Mouse (Mus musculus) cortical plate, adult 2 months (tissue): ENCODE measurements around the gene Ciita. TPM values are rescaled to one million over a fixed set of nuclear protein-coding genes. Genes with fewer than 3 reads are reported as not detected.

Experiments
- H3K27ac ChIP-seq: fragments of 200-500 bp; 2 replicates; pipeline ENCODE4 v1.5.1; 2012; ENCODE audit warnings: low read length, control low read depth, inconsistent platforms; ENCODE audit not compliant: insufficient read depth
- H3K4me1 ChIP-seq: fragments of 200-500 bp; 2 replicates; pipeline ENCODE4 v1.6.1; 2011; ENCODE audit warnings: low read length; ENCODE audit not compliant: control insufficient read depth, insufficient read depth
- H3K4me3 ChIP-seq: fragments of 200-500 bp; 2 replicates; pipeline ENCODE4 v1.5.1; 2011; ENCODE audit warnings: mild to moderate bottlenecking, low read length, control low read depth; ENCODE audit not compliant: insufficient read depth
- CTCF ChIP-seq: fragments of 200-500 bp; IDR thresholded peaks from 2 replicates; pipeline ENCODE4 v1.5.1; 2011; ENCODE audit warnings: mild to moderate bottlenecking, control low read depth, low read length; ENCODE audit not compliant: insufficient read depth; ENCODE audit errors: extremely low read depth
- POLR2A ChIP-seq: fragments of 200-500 bp; IDR thresholded peaks from 2 replicates; pipeline ENCODE4 v1.6.1; 2011; ENCODE audit warnings: mild to moderate bottlenecking, low read length, control low read depth; ENCODE audit not compliant: insufficient read depth; ENCODE audit errors: extremely low read depth
- polyA plus RNA-seq: library from polyadenylated mRNA; depleted of rRNA; stranded (reverse); fragments of >200 nt; gene quantifications from 2 replicates; pipeline ENCODE4 v1.2.3, GENCODE M21; 2012

Ciita gene
- polyA plus RNA-seq, 1 experiment: 0.06 TPM

DNA sequence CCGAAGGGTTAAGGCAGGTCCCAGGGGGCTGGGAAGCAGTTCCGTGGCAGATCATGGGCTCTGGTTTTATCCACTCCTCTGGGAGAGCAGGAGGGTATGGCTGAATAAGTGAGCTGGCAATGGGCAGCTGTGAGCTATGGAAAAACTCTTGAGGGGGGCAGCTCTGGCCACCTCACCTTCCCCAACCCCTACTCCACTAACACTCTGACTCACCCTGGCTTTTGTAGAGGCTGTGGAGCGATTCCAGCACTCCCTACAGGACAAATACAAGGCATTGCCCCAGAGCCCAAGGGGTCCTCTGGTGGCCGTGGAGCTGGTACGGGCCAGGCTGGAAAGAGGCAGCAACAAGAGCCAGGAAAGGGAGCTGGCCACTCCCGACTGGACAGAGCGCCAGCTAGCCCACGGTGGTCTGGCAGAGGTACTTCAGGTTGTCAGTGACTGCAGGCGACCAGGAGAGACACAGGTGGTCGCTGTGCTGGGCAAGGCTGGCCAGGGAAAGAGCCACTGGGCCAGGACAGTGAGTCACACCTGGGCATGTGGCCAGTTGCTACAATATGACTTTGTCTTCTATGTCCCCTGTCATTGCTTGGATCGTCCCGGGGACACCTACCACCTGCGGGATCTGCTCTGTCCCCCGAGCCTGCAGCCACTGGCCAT, 30.7 kb downstream of the Ciita start:
- H3K27ac ChIP-seq: no peak overlapping the region
- H3K4me1 ChIP-seq: no peaks in the 10 kb centered on the region
- TF ChIP-seq POLR2A (no peak), CTCF (no peak)
- no peak overlapping the region for H3K4me3 ChIP-seq

DNA sequence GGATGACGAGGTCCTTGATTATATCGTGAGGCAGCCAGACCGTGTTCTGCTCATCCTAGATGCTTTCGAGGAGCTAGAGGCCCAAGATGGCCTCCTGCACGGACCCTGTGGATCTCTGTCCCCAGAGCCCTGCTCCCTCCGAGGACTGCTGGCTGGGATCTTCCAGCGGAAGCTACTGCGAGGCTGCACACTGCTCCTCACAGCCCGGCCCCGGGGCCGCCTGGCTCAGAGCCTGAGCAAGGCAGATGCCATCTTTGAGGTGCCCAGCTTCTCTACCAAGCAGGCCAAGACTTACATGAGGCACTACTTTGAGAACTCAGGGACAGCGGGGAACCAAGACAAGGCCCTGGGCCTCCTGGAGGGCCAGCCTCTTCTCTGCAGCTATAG, 31.3 kb downstream of the Ciita start:
- no peaks in the 10 kb centered on the region for H3K4me1 ChIP-seq
- H3K27ac ChIP-seq: no peak overlapping the region
- no peak for TF ChIP-seq CTCF
- no peak for TF ChIP-seq POLR2A
- no peak overlapping the region for H3K4me3 ChIP-seq

- Histone ChIP-seq H3K27ac (no peak overlapping the region), H3K4me1 (no peaks in the 10 kb centered on the region), H3K4me3 (no peak overlapping the region)
- no peak for TF ChIP-seq CTCF
- TF ChIP-seq POLR2A: no peak
Observed at GRCm38 (mm10) chr16:10515953-10516572, 36.2 kb downstream of the Ciita start.

DNA sequence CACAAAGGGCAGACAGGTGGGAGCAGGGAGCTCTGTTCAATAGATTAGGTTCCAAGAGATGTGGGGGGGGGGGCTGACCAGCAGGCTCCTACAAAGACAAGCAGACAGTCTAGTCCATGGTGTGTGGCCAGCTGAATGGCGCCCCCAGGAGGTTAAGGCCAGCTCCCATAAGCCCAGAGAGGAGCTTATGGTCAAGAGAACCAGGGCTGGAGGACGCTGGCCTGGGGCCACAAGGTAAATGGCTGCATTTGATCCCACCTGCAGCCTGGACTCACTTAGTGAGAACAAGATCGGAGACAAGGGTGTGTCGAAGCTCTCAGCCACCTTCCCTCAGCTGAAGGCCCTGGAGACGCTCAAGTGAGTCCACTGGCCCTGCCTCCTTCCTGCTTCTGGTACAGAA, 38.2 kb downstream of the Ciita start:
- TF ChIP-seq CTCF (0 out of 2 replicates have a peak, but pooled peaks have one; percentile 2), POLR2A (no peak)
- H3K4me1 ChIP-seq: no peaks in the 10 kb centered on the region
- H3K4me3 ChIP-seq: no peak overlapping the region
- no peak overlapping the region for H3K27ac ChIP-seq

- Histone ChIP-seq H3K4me3 (no peak overlapping the region), H3K27ac (no peak overlapping the region), H3K4me1 (no peaks in the 10 kb centered on the region)
- no peak for TF ChIP-seq POLR2A
- peak; percentile 73 for TF ChIP-seq CTCF
Observed at GRCm38 (mm10) chr16:10520908-10521614, 41.2 kb downstream of the Ciita start.

- Histone ChIP-seq H3K4me3 (no peak overlapping the region), H3K4me1 (no peaks in the 10 kb centered on the region), H3K27ac (no peak overlapping the region)
- no peak for TF ChIP-seq POLR2A
- TF ChIP-seq CTCF: peak; percentile 67
Observed at GRCm38 (mm10) chr16:10522811-10523210, 43.0 kb downstream of the Ciita start.

GRCm38 (mm10) chr16:10523650-10524049, 43.8 kb downstream of the Ciita start:
- Histone ChIP-seq H3K27ac (no peak overlapping the region), H3K4me1 (no peaks in the 10 kb centered on the region), H3K4me3 (no peak overlapping the region)
- no peak for TF ChIP-seq POLR2A
- TF ChIP-seq CTCF: no peak

- Histone ChIP-seq H3K4me1 (no peaks in the 10 kb centered on the region), H3K27ac (no peak overlapping the region), H3K4me3 (no peak overlapping the region)
- TF ChIP-seq CTCF (no peak), POLR2A (no peak)
Observed at GRCm38 (mm10) chr16:10524866-10525609, 45.2 kb downstream of the Ciita start.

GRCm38 (mm10) chr16:10525610-10525980, 45.7 kb downstream of the Ciita start:
- H3K4me1 ChIP-seq: no peaks in the 10 kb centered on the region; the same call in 1 of the 2 replicates
- TF ChIP-seq POLR2A (no peak), CTCF (no peak)

GRCm38 (mm10) chr16:10527046-10527644, 47.3 kb downstream of the Ciita start:
- no peak overlapping the region for H3K27ac ChIP-seq
- H3K4me1 ChIP-seq: no peaks in the 10 kb centered on the region; the same call in 1 of the 2 replicates
- no peak overlapping the region for H3K4me3 ChIP-seq
- 0 out of 2 replicates have a peak, but pooled peaks have one; percentile 9 for TF ChIP-seq CTCF
- no peak for TF ChIP-seq POLR2A

More at GRCm38 (mm10) chr16:10525610-10525980, 45.7 kb downstream of the Ciita start:
- Histone ChIP-seq H3K27ac (no peak overlapping the region), H3K4me3 (no peak overlapping the region)
